Comparison of ENCODE assay signal across 14 mouse cellular contexts in genomic region chr16:37383426-37383825, GRCm38 (mm10). TPM values are rescaled to one million over a fixed set of nuclear protein-coding genes. Genes with fewer than 3 reads are reported as not detected.
DNase-seq lines count a peak whose midpoint lies in the region; ATAC-seq and TF ChIP-seq lines count a peak whose summit lies in the region.
"Had no signal": no experiment of that assay in that cellular context is flagged by ENCODE, and none has a peak within 500 bp of the region (broad histone marks: within the 10 kb centered on the region; RNA-seq: fewer than 3 reads in every experiment).

No protein-coding gene starts in this region.

- H3K27ac ChIP-seq in embryonic facial prominence, embryonic 14.5 days (replicated peaks; ENCODE audit: low read depth, low read length): no peak overlapping the region
- no peak overlapping the region for H3K27ac ChIP-seq in embryonic facial prominence, embryonic 10.5 days (replicated peaks)
- H3K27ac ChIP-seq in stomach, embryonic 14.5 days (ENCODE audit: low read length): no peak overlapping the region
- no peak overlapping the region for H3K27ac ChIP-seq in stomach, postnatal 0 days (replicated peaks)
- no peak overlapping the region for H3K27ac ChIP-seq in midbrain, embryonic 11.5 days (ENCODE audit: low read depth, low read length)
- no peak overlapping the region for H3K27ac ChIP-seq in stomach, embryonic 16.5 days (ENCODE audit: low read length)
- H3K27ac ChIP-seq: embryonic facial prominence, embryonic 13.5 days had no signal

- 60% methylated on average over 4 of the region's 4 CpGs for WGBS in embryonic facial prominence, embryonic 14.5 days
- 41% methylated on average over 4 of the region's 4 CpGs for WGBS in embryonic facial prominence, embryonic 10.5 days
- 54% methylated on average over 4 of the region's 4 CpGs for WGBS in stomach, embryonic 14.5 days
- WGBS in stomach, postnatal 0 days: 54% methylated on average over 4 of the region's 4 CpGs
- 53% methylated on average over 4 of the region's 4 CpGs for WGBS in midbrain, embryonic 11.5 days
- WGBS in stomach, embryonic 16.5 days: 55% methylated on average over 4 of the region's 4 CpGs

- no peak overlapping the region for H3K9ac ChIP-seq in embryonic facial prominence, embryonic 14.5 days (ENCODE audit: low read depth, low read length)
- no peak overlapping the region for H3K9ac ChIP-seq in stomach, embryonic 14.5 days (replicated peaks; ENCODE audit: low read depth, low read length)
- no peak overlapping the region for H3K9ac ChIP-seq in stomach, postnatal 0 days (ENCODE audit: low read length)
- H3K9ac ChIP-seq in midbrain, embryonic 11.5 days (ENCODE audit: low read length): no peak overlapping the region
- H3K9ac ChIP-seq in stomach, embryonic 16.5 days (ENCODE audit: low read length): no peak overlapping the region
- H3K9ac ChIP-seq: embryonic facial prominence, embryonic 13.5 days had no signal

- DNase-seq in embryonic facial prominence, embryonic 14.5 days (ENCODE audit: low spot score): no peak
- no peak for DNase-seq in embryonic facial prominence, embryonic 10.5 days (ENCODE audit: low spot score)
- DNase-seq in stomach, postnatal 0 days (ENCODE audit: low spot score): no peak
- DNase-seq in midbrain, embryonic 11.5 days (ENCODE audit: low spot score, missing footprints): no peak
- DNase-seq in left cerebral cortex, postnatal 36 days (ENCODE audit: low spot score in 2 of 2): no peak
- no peak for DNase-seq in thymus, postnatal 10 days (ENCODE audit: low spot score in 2 of 2)
- DNase-seq: kidney, postnatal 10 days; lung, adult 18-20 months; spleen, adult 18-20 months; thymus, postnatal 25 days had no signal

- no peaks in the 10 kb centered on the region for H3K9me3 ChIP-seq in embryonic facial prominence, embryonic 14.5 days (ENCODE audit: control insufficient read depth, low read length)
- H3K9me3 ChIP-seq in embryonic facial prominence, embryonic 10.5 days: no peaks in the 10 kb centered on the region
- H3K9me3 ChIP-seq in stomach, embryonic 14.5 days (ENCODE audit: control insufficient read depth, low read depth, low read length): no peaks in the 10 kb centered on the region
- no peaks in the 10 kb centered on the region for H3K9me3 ChIP-seq in stomach, postnatal 0 days (ENCODE audit: control insufficient read depth, low read length)
- no peaks in the 10 kb centered on the region for H3K9me3 ChIP-seq in midbrain, embryonic 11.5 days (ENCODE audit: control insufficient read depth, low read length)
- no peaks in the 10 kb centered on the region for H3K9me3 ChIP-seq in stomach, embryonic 16.5 days (replicated peaks; ENCODE audit: control insufficient read depth, low read length)
- H3K9me3 ChIP-seq: embryonic facial prominence, embryonic 13.5 days had no signal

- no peaks in the 10 kb centered on the region for H3K36me3 ChIP-seq in embryonic facial prominence, embryonic 14.5 days (ENCODE audit: control insufficient read depth, insufficient read depth, low read length)
- H3K36me3 ChIP-seq in embryonic facial prominence, embryonic 10.5 days (replicated peaks): no peaks in the 10 kb centered on the region
- no peaks in the 10 kb centered on the region for H3K36me3 ChIP-seq in stomach, embryonic 14.5 days (ENCODE audit: control insufficient read depth, insufficient read depth, low read length)
- H3K36me3 ChIP-seq in stomach, postnatal 0 days (ENCODE audit: control insufficient read depth, insufficient read depth, low read length): no peaks in the 10 kb centered on the region
- H3K36me3 ChIP-seq in midbrain, embryonic 11.5 days (ENCODE audit: control insufficient read depth, insufficient read depth, low read length): no peaks in the 10 kb centered on the region
- H3K36me3 ChIP-seq in stomach, embryonic 16.5 days (ENCODE audit: control insufficient read depth, insufficient read depth, low read length): no peaks in the 10 kb centered on the region
- H3K36me3 ChIP-seq: embryonic facial prominence, embryonic 13.5 days had no signal

- peaks cover 19% of the 10 kb centered on the region for H3K27me3 ChIP-seq in embryonic facial prominence, embryonic 14.5 days (replicated peaks; ENCODE audit: control insufficient read depth, insufficient read depth, low read length)
- peaks cover 42% of the 10 kb centered on the region for H3K27me3 ChIP-seq in embryonic facial prominence, embryonic 10.5 days (replicated peaks; ENCODE audit: low read depth, poor library complexity, severe bottlenecking)
- H3K27me3 ChIP-seq in stomach, embryonic 14.5 days (ENCODE audit: control insufficient read depth, insufficient read depth, low read length): peaks cover 10% of the 10 kb centered on the region; the same call in 1 of the 2 replicates
- H3K27me3 ChIP-seq in stomach, postnatal 0 days (ENCODE audit: control insufficient read depth, insufficient read depth, low read length): no peaks in the 10 kb centered on the region
- H3K27me3 ChIP-seq in midbrain, embryonic 11.5 days (ENCODE audit: control insufficient read depth, insufficient read depth, low read length): peaks cover 4% of the 10 kb centered on the region; the same call in 1 of the 2 replicates
- 0 out of 2 replicates have a peak, but pooled peaks cover 3% of the 10 kb centered on the region for H3K27me3 ChIP-seq in stomach, embryonic 16.5 days (ENCODE audit: control insufficient read depth, insufficient read depth, low read length)

- peak overlapping the region; percentile 97; the same call in 1 of the 2 replicates for H3K4me2 ChIP-seq in embryonic facial prominence, embryonic 14.5 days (ENCODE audit: low read depth, low read length)
- H3K4me2 ChIP-seq in stomach, embryonic 14.5 days (replicated peaks; ENCODE audit: low read depth, low read length): peak overlapping the region; percentile 99; the same call in 1 of the 2 replicates
- no peak overlapping the region for H3K4me2 ChIP-seq in stomach, postnatal 0 days (replicated peaks; ENCODE audit: low read depth)
- H3K4me2 ChIP-seq in midbrain, embryonic 11.5 days: peak overlapping the region; percentile 85; the same call in 1 of the 2 replicates
- H3K4me2 ChIP-seq in stomach, embryonic 16.5 days (ENCODE audit: low read depth, low read length): no peak overlapping the region

- peaks cover 7% of the 10 kb centered on the region; the same call in 1 of the 2 replicates for H3K4me1 ChIP-seq in embryonic facial prominence, embryonic 14.5 days (ENCODE audit: control insufficient read depth, insufficient read depth, low read length)
- peaks cover 13% of the 10 kb centered on the region for H3K4me1 ChIP-seq in embryonic facial prominence, embryonic 10.5 days
- no peaks in the 10 kb centered on the region for H3K4me1 ChIP-seq in stomach, embryonic 14.5 days (ENCODE audit: control insufficient read depth, insufficient read depth, low read length)
- no peaks in the 10 kb centered on the region for H3K4me1 ChIP-seq in stomach, postnatal 0 days (replicated peaks; ENCODE audit: control insufficient read depth, insufficient read depth)
- H3K4me1 ChIP-seq in midbrain, embryonic 11.5 days (ENCODE audit: control insufficient read depth, insufficient read depth, low read length): no peaks in the 10 kb centered on the region; the same call in 1 of the 2 replicates
- H3K4me1 ChIP-seq in stomach, embryonic 16.5 days (ENCODE audit: control insufficient read depth, insufficient read depth, low read length): peaks cover 4% of the 10 kb centered on the region; the same call in 1 of the 2 replicates

- intact Hi-C loops in left cerebral cortex, postnatal 36 days (cut with DNase I): loop anchor here (5.0 kb wide), 1 partner anchor 114 kb away; no protein-coding TSS in a partner anchor

- no peak for ATAC-seq in embryonic facial prominence, embryonic 14.5 days (ENCODE audit: low read depth)
- ATAC-seq in stomach, embryonic 14.5 days (ENCODE audit: insufficient number of reproducible peaks, insufficient read depth, low FRiP score, low read depth): no peak
- ATAC-seq in stomach, postnatal 0 days (ENCODE audit: low FRiP score, low TSS enrichment): no peak
- ATAC-seq in midbrain, embryonic 11.5 days (ENCODE audit: low FRiP score): no peak
- no peak for ATAC-seq in stomach, embryonic 16.5 days (ENCODE audit: insufficient read depth, low FRiP score)

- H3K4me3 ChIP-seq in embryonic facial prominence, embryonic 14.5 days (ENCODE audit: low read depth, low read length): 0 out of 2 replicates have a peak overlapping the region, but pooled peaks have one; percentile 54
- H3K4me3 ChIP-seq in embryonic facial prominence, embryonic 10.5 days: no peak overlapping the region
- H3K4me3 ChIP-seq in stomach, embryonic 14.5 days (ENCODE audit: low read depth, low read length): no peak overlapping the region
- no peak overlapping the region for H3K4me3 ChIP-seq in stomach, postnatal 0 days (ENCODE audit: low read depth, low read length)
- no peak overlapping the region; the same call in 1 of the 2 replicates for H3K4me3 ChIP-seq in midbrain, embryonic 11.5 days (ENCODE audit: low read depth, low read length)
- H3K4me3 ChIP-seq in stomach, embryonic 16.5 days (replicated peaks; ENCODE audit: low read length): 0 out of 2 replicates have a peak overlapping the region, but pooled peaks have one; percentile 53

- TF ChIP-seq CTCF in stomach, postnatal 0 days (IDR thresholded peaks at IDR 0.05; ENCODE audit: low read depth): no peak

- TF ChIP-seq EP300 in stomach, postnatal 0 days (optimal IDR thresholded peaks at IDR 0.05): no peak

RNA-seq across cellular contexts. Expression of gene Stxbp5l, which starts 1.3 kb away (rescaled TPM):
- polyA plus RNA-seq in embryonic facial prominence, embryonic 14.5 days (2014; fragmentation: Nextera tagmentation; extraction: Ambion mirVana): 0.35 and 0.94 TPM in 2 replicates
- polyA plus RNA-seq in embryonic facial prominence, embryonic 10.5 days (2016; fragmentation: Nextera tagmentation; extraction: Ambion mirVana): 1.00 and 1.3 TPM in 2 replicates
- polyA plus RNA-seq in stomach, embryonic 14.5 days (2014; fragmentation: Nextera tagmentation; extraction: Ambion mirVana): 3.3 and 4.5 TPM in 2 replicates
- polyA plus RNA-seq in stomach, postnatal 0 days (2015; fragmentation: Nextera tagmentation; extraction: Ambion mirVana): 1.1 and 2.5 TPM in 2 replicates
- polyA plus RNA-seq in midbrain, embryonic 11.5 days (2014; fragmentation: Nextera tagmentation; extraction: Ambion mirVana): 2.7 and 4.3 TPM in 2 replicates
- 2.6 and 3.6 TPM in 2 replicates for polyA plus RNA-seq in stomach, embryonic 16.5 days (2015; fragmentation: Nextera tagmentation; extraction: Ambion mirVana)
- 100 to 1,000 TPM; 108 to 122 TPM for total RNA-seq in left cerebral cortex, postnatal 36 days (2021)
- polyA plus RNA-seq: C2C12 had no signal

Comparison
In these comparisons a context has a peak if more than half of its experiments do, and no peak if none do; other contexts are left out.
1. H3K4me2 ChIP-seq: peak in embryonic facial prominence, embryonic 14.5 days (single experiment), stomach, embryonic 14.5 days (single experiment) and midbrain, embryonic 11.5 days (single experiment); none in stomach, postnatal 0 days (single experiment) and stomach, embryonic 16.5 days (single experiment).
2. H3K4me3 ChIP-seq: peak in embryonic facial prominence, embryonic 14.5 days (single experiment) and stomach, embryonic 16.5 days (single experiment); none in embryonic facial prominence, embryonic 10.5 days (single experiment), stomach, embryonic 14.5 days (single experiment), stomach, postnatal 0 days (single experiment) and midbrain, embryonic 11.5 days (single experiment).